In genomic region chr8:90075796-90076195, GRCm38 (mm10) we compare ENCODE assay signal across 18 mouse cellular contexts.
A peak's percentile ranks its signal among the peaks of the same experiment; 100 is the strongest.
DNase-seq lines count a peak whose midpoint lies in the region; ATAC-seq and TF ChIP-seq lines count a peak whose summit lies in the region.
"Had no signal": no experiment of that assay in that cellular context is flagged by ENCODE, and none has a peak within 500 bp of the region (broad histone marks: within the 10 kb centered on the region; RNA-seq: fewer than 3 reads in every experiment).

No protein-coding gene starts in this region.

- H3K9ac ChIP-seq in forebrain, embryonic 14.5 days (ENCODE audit: low read length): no peak overlapping the region
- H3K9ac ChIP-seq in hindbrain, postnatal 0 days (replicated peaks; ENCODE audit: low read length): no peak overlapping the region
- H3K9ac ChIP-seq in midbrain, postnatal 0 days (replicated peaks; ENCODE audit: low read length, poor library complexity, severe bottlenecking): no peak overlapping the region
- H3K9ac ChIP-seq: embryonic facial prominence, embryonic 12.5 days; heart, embryonic 12.5 days; kidney, embryonic 15.5 days; liver, embryonic 14.5 days had no signal

- no peaks in the 10 kb centered on the region for H3K27me3 ChIP-seq in forebrain, embryonic 14.5 days (replicated peaks; ENCODE audit: control insufficient read depth, insufficient read depth, low read length)
- no peaks in the 10 kb centered on the region for H3K27me3 ChIP-seq in hindbrain, postnatal 0 days (ENCODE audit: insufficient read depth, low read length)
- no peaks in the 10 kb centered on the region for H3K27me3 ChIP-seq in midbrain, postnatal 0 days (ENCODE audit: insufficient read depth, low read length)
- H3K27me3 ChIP-seq: embryonic facial prominence, embryonic 12.5 days; heart, embryonic 12.5 days; kidney, embryonic 15.5 days had no signal

- H3K27ac ChIP-seq in forebrain, embryonic 14.5 days (ENCODE audit: low read depth, low read length): peak overlapping the region; percentile 80; the same call in 1 of the 2 replicates
- peak overlapping the region; percentile 48; the same call in 1 of the 2 replicates for H3K27ac ChIP-seq in hindbrain, postnatal 0 days
- H3K27ac ChIP-seq in midbrain, postnatal 0 days (ENCODE audit: low read depth, low read length): peak overlapping the region; percentile 72
- H3K27ac ChIP-seq: embryonic facial prominence, embryonic 12.5 days; kidney, embryonic 15.5 days; liver, embryonic 14.5 days had no signal

- DNase-seq in embryo, embryonic 10 days (ENCODE audit: low spot score): peak; percentile 43
- DNase-seq in forebrain, embryonic 14.5 days (ENCODE audit: low spot score): no peak
- no peak for DNase-seq in hindbrain, postnatal 0 days (ENCODE audit: low spot score)
- DNase-seq in midbrain, postnatal 0 days (ENCODE audit: low spot score): no peak
- no peak for DNase-seq in heart, adult 11 months
- DNase-seq in gastrocnemius, adult 18-20 months (ENCODE audit: low spot score): no peak
- DNase-seq: cerebellum, adult 8-10 months; gastrocnemius, postnatal 25 days; lung, postnatal 4 days; spleen, adult 18-20 months; thymus, postnatal 25 days had no signal

- peaks cover 14% of the 10 kb centered on the region for H3K4me1 ChIP-seq in forebrain, embryonic 14.5 days (ENCODE audit: control insufficient read depth, insufficient read depth, low read length)
- peaks cover 12% of the 10 kb centered on the region for H3K4me1 ChIP-seq in hindbrain, postnatal 0 days (ENCODE audit: insufficient read depth, low read length)
- peaks cover 15% of the 10 kb centered on the region for H3K4me1 ChIP-seq in midbrain, postnatal 0 days (ENCODE audit: insufficient read depth, low read length)

- H3K4me3 ChIP-seq in forebrain, embryonic 14.5 days (ENCODE audit: low read depth, low read length): no peak overlapping the region
- H3K4me3 ChIP-seq in hindbrain, postnatal 0 days (ENCODE audit: low read length): no peak overlapping the region
- no peak overlapping the region for H3K4me3 ChIP-seq in midbrain, postnatal 0 days (ENCODE audit: low read depth, low read length)
- H3K4me3 ChIP-seq: embryonic facial prominence, embryonic 12.5 days; heart, embryonic 12.5 days; kidney, embryonic 15.5 days; myocyte had no signal

- ATAC-seq in forebrain, embryonic 14.5 days: no peak; the same call in 1 of the 2 replicates
- ATAC-seq in hindbrain, postnatal 0 days: no peak
- no peak for ATAC-seq in midbrain, postnatal 0 days (ENCODE audit: low FRiP score)
- ATAC-seq in granulocyte monocyte progenitor cell, adult 5-6 weeks (replicated peaks; ENCODE audit: poor library complexity, severe bottlenecking): no peak
- no peak for ATAC-seq in megakaryocyte progenitor cell, adult 5-6 weeks (replicated peaks; ENCODE audit: poor library complexity)

- no peaks in the 10 kb centered on the region for H3K36me3 ChIP-seq in forebrain, embryonic 14.5 days (ENCODE audit: control insufficient read depth, insufficient read depth, low read length)
- no peaks in the 10 kb centered on the region for H3K36me3 ChIP-seq in hindbrain, postnatal 0 days (ENCODE audit: insufficient read depth, low read length)
- no peaks in the 10 kb centered on the region for H3K36me3 ChIP-seq in midbrain, postnatal 0 days (ENCODE audit: insufficient read depth, low read length)
- H3K36me3 ChIP-seq: embryonic facial prominence, embryonic 12.5 days; heart, embryonic 12.5 days; kidney, embryonic 15.5 days had no signal

- no peak for TF ChIP-seq CTCF in hindbrain, postnatal 0 days (IDR thresholded peaks at IDR 0.05; ENCODE audit: low read depth)
- no peak for TF ChIP-seq CTCF in midbrain, postnatal 0 days (IDR thresholded peaks at IDR 0.05)

- 18% methylated on average over 5 of the region's 5 CpGs for WGBS in forebrain, embryonic 14.5 days
- WGBS in hindbrain, postnatal 0 days: 37% methylated on average over 5 of the region's 5 CpGs
- WGBS in midbrain, postnatal 0 days: 21% methylated on average over 5 of the region's 5 CpGs

- no peaks in the 10 kb centered on the region for H3K9me3 ChIP-seq in forebrain, embryonic 14.5 days (replicated peaks; ENCODE audit: control insufficient read depth, low read length)
- H3K9me3 ChIP-seq in hindbrain, postnatal 0 days (ENCODE audit: low read length): no peaks in the 10 kb centered on the region
- no peaks in the 10 kb centered on the region for H3K9me3 ChIP-seq in midbrain, postnatal 0 days (ENCODE audit: low read length)
- H3K9me3 ChIP-seq: embryonic facial prominence, embryonic 12.5 days; heart, embryonic 12.5 days; kidney, embryonic 15.5 days had no signal

- no peak overlapping the region for H3K4me2 ChIP-seq in forebrain, embryonic 14.5 days (ENCODE audit: low read length)
- no peak overlapping the region for H3K4me2 ChIP-seq in hindbrain, postnatal 0 days (ENCODE audit: low read depth, low read length)
- no peak overlapping the region for H3K4me2 ChIP-seq in midbrain, postnatal 0 days (ENCODE audit: low read depth, low read length, poor library complexity, severe bottlenecking)
- H3K4me2 ChIP-seq: embryonic facial prominence, embryonic 12.5 days; heart, embryonic 12.5 days; kidney, embryonic 15.5 days had no signal
